Mouse (Mus musculus) ES-E14 (cell line): ENCODE data around the gene Myo3a. TPM values are rescaled to one million over a fixed set of nuclear protein-coding genes. Genes with fewer than 3 reads are reported as not detected.
A peak's percentile ranks its signal among the peaks of the same experiment; 100 is the strongest.

Source experiments
- DNase-seq: peaks from one replicate; pipeline ENCODE4 v3.0.0-alpha.2; 2013; ENCODE audit warnings: low read depth, low spot score
- H3K27ac ChIP-seq: 2 replicates; pipeline ENCODE4 v1.5.1; 2012; ENCODE audit warnings: low read depth, mild to moderate bottlenecking, low read length, moderate library complexity, mixed read lengths; ENCODE audit not compliant: poor library complexity, insufficient read depth, severe bottlenecking
- H3K36me3 ChIP-seq: 2 replicates; pipeline ENCODE4 v1.6.1; 2012; ENCODE audit warnings: mild to moderate bottlenecking, low read length, moderate library complexity, mixed read lengths; ENCODE audit not compliant: control insufficient read depth, poor library complexity, insufficient read depth, severe bottlenecking
- H3K4me1 ChIP-seq, 2 experiments: fragments of 150-350 bp in 1 of 2; sonication (generic) in 1 of 2; 2 replicates each; pipeline ENCODE4 v1.6.1; 2012; ENCODE audit warnings: low read length in 2 of 2, mild to moderate bottlenecking in 1 of 2, mixed read lengths in 1 of 2; ENCODE audit not compliant: control insufficient read depth in 2 of 2, insufficient read depth in 2 of 2, poor library complexity in 1 of 2
- H3K4me3 ChIP-seq, 2 experiments: fragments of 150-350 bp in 1 of 2; sonication (generic) in 1 of 2; 2 replicates each; pipeline ENCODE4 v1.5.1; 2012; ENCODE audit warnings: low read length in 2 of 2, low read depth in 1 of 2, mild to moderate bottlenecking in 1 of 2, mixed read lengths in 1 of 2; ENCODE audit not compliant: insufficient read depth in 1 of 2, poor library complexity in 1 of 2, severe bottlenecking in 1 of 2
- H3K9ac ChIP-seq: 2 replicates; pipeline ENCODE4 v1.6.1; 2012; ENCODE audit warnings: low read depth, mild to moderate bottlenecking, low read length, mixed read lengths; ENCODE audit not compliant: poor library complexity, insufficient read depth, severe bottlenecking
- H3K9me3 ChIP-seq: fragments of 150-350 bp; sonication (generic); 2 replicates; pipeline ENCODE4 v1.6.1; 2012; ENCODE audit warnings: low read depth, mild to moderate bottlenecking, low read length; ENCODE audit not compliant: control insufficient read depth, insufficient read depth
- CHD2 ChIP-seq: IDR thresholded peaks from 2 replicates; pipeline ENCODE4 v1.6.1; 2014; ENCODE audit warnings: mild to moderate bottlenecking, low read depth, low read length, inconsistent platforms
- HCFC1 ChIP-seq: IDR thresholded peaks from 2 replicates; pipeline ENCODE4 v1.6.1; 2012; ENCODE audit warnings: low read length, inconsistent platforms, borderline replicate concordance; ENCODE audit not compliant: insufficient read depth
- MAFK ChIP-seq: IDR thresholded peaks from 2 replicates; pipeline ENCODE4 v1.6.1; 2014; ENCODE audit warnings: mild to moderate bottlenecking, low read depth, low read length, inconsistent platforms; ENCODE audit not compliant: insufficient read depth
- ZC3H11A ChIP-seq: IDR thresholded peaks from 2 replicates; pipeline ENCODE4 v1.6.1; 2012; ENCODE audit warnings: low read depth, mild to moderate bottlenecking, inconsistent platforms, low read length, borderline replicate concordance
- ZNF384 ChIP-seq: IDR thresholded peaks from 2 replicates; pipeline ENCODE4 v1.6.1; 2012; ENCODE audit warnings: low read depth, low read length, inconsistent platforms
- in situ Hi-C, 2 experiments: fragments of 600-800 bp; cut with MboI; formaldehyde crosslinking; loops; one replicate each; pipeline ENCODE4 v1.15.1; 2025; ENCODE audit warnings: low sequenced_read_pairs in 2 of 2, inconsistent platforms in 1 of 2; ENCODE audit not compliant: unreplicated experiment in 2 of 2
- total RNA-seq: library from RNA; depleted of rRNA; stranded (reverse); fragments of 300-350 nt; gene quantifications from 2 replicates; pipeline ENCODE4 v1.2.3, GENCODE M21; 2012

Gene Myo3a
- total RNA-seq, 1 experiment: 0.09 TPM

DNA sequence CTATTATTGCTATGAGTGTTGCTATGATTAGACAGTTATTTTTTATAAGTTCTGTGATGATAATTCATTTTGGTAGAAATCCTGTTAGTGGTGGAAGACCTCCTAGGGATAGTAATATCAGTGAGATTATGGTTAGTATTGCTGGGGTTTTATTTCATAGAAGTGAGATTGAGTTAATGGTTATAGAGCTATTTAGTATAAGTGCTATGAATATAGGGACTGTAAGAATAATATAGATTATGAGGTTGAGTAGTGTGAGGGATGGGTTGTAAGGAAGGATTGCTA is 362.8 kb downstream of the Myo3a start:
- no peak for TF ChIP-seq ZNF384
- TF ChIP-seq CHD2: no peak
- no peak for TF ChIP-seq MAFK
- H3K27ac ChIP-seq: no peak overlapping the region
- H3K4me3 ChIP-seq: no peak overlapping the region
- in situ Hi-C loops: no loop called here
- no peaks in the 10 kb centered on the region for H3K4me1 ChIP-seq
- H3K9ac ChIP-seq: no peak overlapping the region
- H3K36me3 ChIP-seq: no peaks in the 10 kb centered on the region
- no peak for DNase-seq
- no peaks in the 10 kb centered on the region for H3K9me3 ChIP-seq

DNA sequence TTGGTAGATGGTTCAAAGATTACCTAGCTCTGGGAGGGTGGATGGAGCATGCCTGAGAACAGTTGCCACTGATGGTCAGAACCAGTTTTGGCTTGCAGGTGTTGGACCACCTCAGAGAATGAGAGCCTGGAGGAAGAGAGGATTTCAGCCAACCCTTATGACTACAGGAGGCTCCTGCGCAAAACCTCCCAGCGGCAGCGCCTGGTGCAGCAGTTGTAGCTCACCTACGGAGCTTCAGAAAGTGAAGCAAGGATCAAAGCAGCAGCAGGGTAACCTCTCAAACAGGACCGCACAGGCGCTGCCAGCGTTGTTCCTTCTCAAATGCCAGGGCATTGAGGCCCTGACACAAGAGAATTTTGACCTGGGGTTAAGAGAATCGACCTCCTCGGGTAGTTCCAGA is 390.6 kb downstream of the Myo3a start:
- TF ChIP-seq ZC3H11A (no peak), HCFC1 (no peak), MAFK (no peak), CHD2 (no peak), ZNF384 (no peak)
- no peaks in the 10 kb centered on the region for H3K36me3 ChIP-seq
- no peak for DNase-seq
- H3K4me3 ChIP-seq: no peak overlapping the region
- no peak overlapping the region for H3K27ac ChIP-seq
- in situ Hi-C loops: no loop called here
- H3K4me1 ChIP-seq: peaks cover 0 to 10% of the 10 kb centered on the region in 2 experiments; a peak in 1 of 4 replicates
- H3K9ac ChIP-seq: no peak overlapping the region
- no peaks in the 10 kb centered on the region for H3K9me3 ChIP-seq

DNA sequence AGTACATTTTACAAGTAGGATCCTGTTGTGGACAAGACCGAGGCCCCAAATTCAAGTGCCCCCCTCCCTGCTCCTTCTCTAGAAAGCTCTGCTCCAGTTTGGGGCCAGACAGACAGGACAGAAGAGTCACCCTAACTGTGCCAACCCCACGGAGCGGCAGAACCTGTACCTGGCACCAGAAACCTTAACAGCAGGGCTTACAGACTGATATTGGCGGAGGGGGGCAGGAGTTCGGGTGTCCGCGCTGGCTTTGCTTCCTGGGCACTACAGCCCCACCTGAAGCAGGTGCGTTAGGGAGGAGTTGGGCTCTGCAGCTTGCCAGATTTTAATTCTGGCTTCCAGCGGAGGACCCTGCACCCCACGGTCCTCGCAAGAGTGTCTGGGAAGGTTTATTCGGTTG is 392.1 kb downstream of the Myo3a start:
- in situ Hi-C loops: no loop called here
- H3K9ac ChIP-seq: no peak overlapping the region
- H3K4me1 ChIP-seq: peaks cover 0 to 10% of the 10 kb centered on the region in 2 experiments; a peak in 1 of 4 replicates

DNA sequence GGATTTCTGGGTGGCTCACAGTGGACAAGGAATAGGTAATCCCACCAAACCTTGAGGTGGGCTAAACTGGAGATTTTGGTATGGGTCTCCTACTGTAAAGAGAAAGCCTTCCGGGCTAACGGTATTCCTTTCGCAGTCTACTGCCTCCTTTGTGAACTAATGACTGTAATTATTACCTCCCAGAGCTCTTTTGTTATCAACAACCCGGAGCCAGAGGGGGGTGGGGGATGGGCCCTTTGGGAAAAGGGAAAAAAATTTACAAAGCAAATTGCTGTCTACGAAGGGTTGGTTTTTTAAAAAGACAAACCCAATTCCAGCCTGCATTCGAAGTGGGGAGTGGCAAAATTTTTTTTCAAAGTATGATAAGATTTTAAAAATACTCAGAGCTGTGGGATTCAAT is 392.7 kb downstream of the Myo3a start:
- H3K9ac ChIP-seq: no peak overlapping the region
- H3K4me3 ChIP-seq: no peak overlapping the region
- no peak overlapping the region for H3K27ac ChIP-seq
- H3K9me3 ChIP-seq: no peaks in the 10 kb centered on the region
- in situ Hi-C loops: no loop called here
- no peaks in the 10 kb centered on the region for H3K36me3 ChIP-seq
- H3K4me1 ChIP-seq: peaks cover 0 to 10% of the 10 kb centered on the region in 2 experiments; a peak in 1 of 4 replicates
- peak; percentile 78 for DNase-seq
- TF ChIP-seq CHD2 (peak; percentile 53), HCFC1 (no peak), ZNF384 (0 out of 2 replicates have a peak, but pooled peaks have one; percentile 58)

More for the DNA sequence above, 392.1 kb downstream of the Myo3a start:
- H3K9me3 ChIP-seq: no peaks in the 10 kb centered on the region
- DNase-seq: no peak
- H3K4me3 ChIP-seq: 0 out of 4 replicates have a peak overlapping the region, but pooled peaks of 1 of the 2 experiments have one; percentile 2
- H3K27ac ChIP-seq: no peak overlapping the region
- no peak for TF ChIP-seq HCFC1
- TF ChIP-seq ZC3H11A: no peak
- no peak for TF ChIP-seq ZNF384
- no peaks in the 10 kb centered on the region for H3K36me3 ChIP-seq

DNA sequence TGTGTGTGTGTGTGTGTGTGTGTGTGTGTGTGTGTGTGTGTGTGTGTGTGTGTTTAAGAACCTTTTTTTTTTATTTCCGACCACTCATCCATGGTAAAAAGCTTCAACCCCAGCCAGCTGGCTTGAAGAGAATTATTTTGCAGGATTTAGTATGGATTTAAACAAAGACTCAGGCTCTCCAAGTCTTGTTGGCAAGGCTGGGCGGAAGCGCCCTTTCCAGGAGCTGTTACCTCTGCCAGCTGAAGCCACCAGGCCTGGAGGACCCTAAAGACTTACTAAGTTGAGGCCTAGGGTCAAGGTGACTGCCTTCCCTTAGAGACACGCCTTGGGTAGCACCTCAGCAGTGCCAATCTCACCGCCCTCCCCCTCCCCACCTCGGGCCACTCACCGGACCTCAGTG is 393.2 kb downstream of the Myo3a start:
- TF ChIP-seq ZC3H11A: no peak
- TF ChIP-seq HCFC1: no peak
- no peak for TF ChIP-seq ZNF384
- TF ChIP-seq CHD2: no peak
- TF ChIP-seq MAFK: no peak
- H3K4me1 ChIP-seq: peaks cover 0 to 10% of the 10 kb centered on the region in 2 experiments; a peak in 1 of 4 replicates
- H3K27ac ChIP-seq: no peak overlapping the region
- no peak overlapping the region; a peak in 1 of 4 replicates for H3K4me3 ChIP-seq
- H3K36me3 ChIP-seq: no peaks in the 10 kb centered on the region
- in situ Hi-C loops: no loop called here
- H3K9me3 ChIP-seq: no peaks in the 10 kb centered on the region
- no peak overlapping the region for H3K9ac ChIP-seq
- no peak for DNase-seq
